Mouse (Mus musculus) bone marrow macrophage, adult 2 months (primary cell): Measurements from ENCODE around the gene Tent4a.

Experiments
- CTCF ChIP-seq: IDR thresholded peaks from 2 replicates; pipeline ENCODE4 v1.5.1; 2012; ENCODE audit warnings: low read depth, mild to moderate bottlenecking, low read length, moderate library complexity
- POLR2A ChIP-seq: IDR thresholded peaks from 2 replicates; pipeline ENCODE4 v1.6.1; 2012; ENCODE audit warnings: mild to moderate bottlenecking, low read depth, low read length, borderline replicate concordance

- TF ChIP-seq CTCF = no peak
- no peak for TF ChIP-seq POLR2A
These were observed 27.6 kb upstream of the Tent4a start for GRCm38 (mm10) chr13:69562004-69562403.
